Mouse (Mus musculus) liver, embryonic 14.5 days (tissue): Measurements from ENCODE around the gene Hoxb5. TPM values are rescaled to one million over a fixed set of nuclear protein-coding genes. Genes with fewer than 3 reads are reported as not detected.

ENCODE experiments used
- ATAC-seq: fragments of 200-750 bp; cut with Nextera tagmentation; 2 replicates; pipeline ENCODE4 v1.8.0; 2017; ENCODE audit warnings: moderate number of reproducible peaks, mild to moderate bottlenecking, moderate library complexity; ENCODE audit not compliant: insufficient read depth
- DNase-seq, 3 experiments: peaks; one replicate each; pipeline ENCODE4 v3.0.0-alpha.2; 2012 to 2013; ENCODE audit warnings: low read depth in 3 of 3, low spot score in 3 of 3
- H3K27ac ChIP-seq: fragments of 300-500 bp; sonication (generic); 2 replicates; pipeline ENCODE4 v1.5.1; 2014; ENCODE audit warnings: moderate library complexity, mild to moderate bottlenecking, control low read depth, inconsistent platforms
- H3K27me3 ChIP-seq: fragments of 300-500 bp; sonication (generic); 2 replicates; pipeline ENCODE4 v1.6.1; 2014; ENCODE audit warnings: mild to moderate bottlenecking, low read length, moderate library complexity; ENCODE audit not compliant: control insufficient read depth, insufficient read depth
- H3K36me3 ChIP-seq: fragments of 300-500 bp; sonication (generic); replicated peaks from 2 replicates; pipeline ENCODE4 v1.6.1; 2014; ENCODE audit warnings: low read depth; ENCODE audit not compliant: control insufficient read depth, insufficient read depth
- H3K4me1 ChIP-seq, 2 experiments: fragments of 200-500 bp in 1 of 2; fragments of 300-500 bp in 1 of 2; sonication (generic) in 1 of 2; replicated peaks; 2 replicates each; pipeline ENCODE4 v1.6.1; 2012 to 2014; ENCODE audit warnings: antibody characterized with exemption in 1 of 2, inconsistent platforms in 1 of 2, low read length in 1 of 2; ENCODE audit not compliant: control insufficient read depth in 2 of 2, insufficient read depth in 2 of 2
- H3K4me2 ChIP-seq: fragments of 300-500 bp; sonication (generic); 2 replicates; pipeline ENCODE4 v1.6.1; 2014; ENCODE audit warnings: low read depth, mild to moderate bottlenecking, control low read depth, moderate library complexity
- H3K4me3 ChIP-seq, 2 experiments: fragments of 200-500 bp in 1 of 2; fragments of 300-500 bp in 1 of 2; sonication (generic) in 1 of 2; 2 replicates each; pipeline ENCODE4 v1.5.1; 2012 to 2014; ENCODE audit warnings: low read depth in 2 of 2, low read length in 2 of 2, mild to moderate bottlenecking in 2 of 2, control low read depth in 1 of 2, inconsistent platforms in 1 of 2, moderate library complexity in 1 of 2; ENCODE audit not compliant: insufficient read depth in 1 of 2
- H3K9ac ChIP-seq: fragments of 300-500 bp; sonication (generic); replicated peaks from 2 replicates; pipeline ENCODE4 v1.6.1; 2014; ENCODE audit warnings: mild to moderate bottlenecking, control low read depth, moderate library complexity
- H3K9me3 ChIP-seq: fragments of 300-500 bp; sonication (generic); 2 replicates; pipeline ENCODE4 v1.6.1; 2016; ENCODE audit warnings: low read length, mixed read lengths; ENCODE audit not compliant: control insufficient read depth
- CTCF ChIP-seq: IDR thresholded peaks from 2 replicates; pipeline ENCODE4 v1.5.1; 2016; ENCODE audit warnings: antibody characterized with exemption, low read depth, control low read depth
- EP300 ChIP-seq: IDR thresholded peaks from 2 replicates; pipeline ENCODE4 v1.6.1; 2016; ENCODE audit warnings: antibody characterized with exemption, low read depth
- WGBS: fragments of 180-500 bp; shearing (Covaris S2); extraction: QIAGEN DNeasy Blood & Tissue Kit; methylation state at CpG from one replicate; pipeline ENCODE4 v1.1.7; 2014; ENCODE audit not compliant: insufficient replicate concordance; 5-methylcytosine and 5-hydroxymethylcytosine counted together
- polyA plus RNA-seq, 2 experiments: library from polyadenylated mRNA; depleted of rRNA in 1 of 2; stranded (reverse) in 1 of 2; unstranded in 1 of 2; fragments of >200 nt; fragmentation: Nextera tagmentation in 1 of 2; extraction: Ambion mirVana in 1 of 2; gene quantifications; 2 replicates each; pipeline versions ENCODE4 v1.2.1 to v1.2.3; 2012 to 2014

The Hoxb5 gene
- 0.23 and 0.32 TPM in 2 replicates for polyA plus RNA-seq (2012; rRNA removed)
- 0.06 and 0.24 TPM in 2 replicates for polyA plus RNA-seq (2014; fragmentation: Nextera tagmentation; extraction: Ambion mirVana)

- H3K9ac ChIP-seq: no peak within 1 kb of the TSS
- ATAC-seq (no peak), DNase-seq (no peak)
- no peaks in the 10 kb centered on the region for H3K9me3 ChIP-seq
- H3K36me3 ChIP-seq: no peaks in the 10 kb centered on the region
- TF ChIP-seq EP300 (no peak), CTCF (peak; percentile 79)
- H3K4me1 ChIP-seq: no peaks in the 10 kb centered on the region
- WGBS: under 1% methylated on average over 69 of the region's 69 CpGs
- H3K27me3 ChIP-seq: peaks cover 97% of the 10 kb centered on the region
- peak within 1 kb of the TSS; percentile 0 to 16; a peak in 3 of 4 replicates for H3K4me3 ChIP-seq
- H3K27ac ChIP-seq: no peak within 1 kb of the TSS
- peak within 1 kb of the TSS; percentile 29 for H3K4me2 ChIP-seq
These were observed at the start of gene Hoxb5 for GRCm38 (mm10) chr11:96303151-96304099. Hoxb5 (plus strand) TSS chr11:96303336.

DNA sequence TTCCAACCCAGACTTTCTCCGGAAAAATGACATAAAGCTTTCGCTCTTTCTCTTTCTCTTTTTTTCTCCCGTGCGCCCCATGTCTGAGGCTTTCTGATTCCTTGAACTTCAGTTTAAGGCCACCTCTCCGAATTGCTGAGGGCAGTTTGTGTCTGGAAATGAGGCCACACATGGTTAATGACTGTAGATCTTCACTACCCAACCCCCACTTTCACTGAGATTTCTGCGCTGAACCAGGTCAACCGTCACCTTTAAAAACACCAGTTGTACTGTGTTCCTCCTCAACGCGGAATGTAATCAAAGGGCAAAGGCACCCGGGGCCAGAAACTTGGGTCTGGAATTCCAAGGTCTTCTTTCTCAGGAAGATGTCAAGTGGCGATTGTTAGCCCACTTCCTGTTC lies 48.9 kb upstream of the Hoxb5 start:
- H3K4me1 ChIP-seq: no peaks in the 10 kb centered on the region
- no peak overlapping the region for H3K4me3 ChIP-seq
- TF ChIP-seq CTCF (no peak), EP300 (no peak)
- H3K27me3 ChIP-seq: peaks cover 93% of the 10 kb centered on the region
- no peak overlapping the region for H3K9ac ChIP-seq
- no peak overlapping the region for H3K27ac ChIP-seq
- no peaks in the 10 kb centered on the region for H3K36me3 ChIP-seq
- ATAC-seq (no peak), DNase-seq (no peak)
- no peaks in the 10 kb centered on the region for H3K9me3 ChIP-seq
- no peak overlapping the region for H3K4me2 ChIP-seq
- 3% methylated on average over 11 of the region's 11 CpGs for WGBS

DNA sequence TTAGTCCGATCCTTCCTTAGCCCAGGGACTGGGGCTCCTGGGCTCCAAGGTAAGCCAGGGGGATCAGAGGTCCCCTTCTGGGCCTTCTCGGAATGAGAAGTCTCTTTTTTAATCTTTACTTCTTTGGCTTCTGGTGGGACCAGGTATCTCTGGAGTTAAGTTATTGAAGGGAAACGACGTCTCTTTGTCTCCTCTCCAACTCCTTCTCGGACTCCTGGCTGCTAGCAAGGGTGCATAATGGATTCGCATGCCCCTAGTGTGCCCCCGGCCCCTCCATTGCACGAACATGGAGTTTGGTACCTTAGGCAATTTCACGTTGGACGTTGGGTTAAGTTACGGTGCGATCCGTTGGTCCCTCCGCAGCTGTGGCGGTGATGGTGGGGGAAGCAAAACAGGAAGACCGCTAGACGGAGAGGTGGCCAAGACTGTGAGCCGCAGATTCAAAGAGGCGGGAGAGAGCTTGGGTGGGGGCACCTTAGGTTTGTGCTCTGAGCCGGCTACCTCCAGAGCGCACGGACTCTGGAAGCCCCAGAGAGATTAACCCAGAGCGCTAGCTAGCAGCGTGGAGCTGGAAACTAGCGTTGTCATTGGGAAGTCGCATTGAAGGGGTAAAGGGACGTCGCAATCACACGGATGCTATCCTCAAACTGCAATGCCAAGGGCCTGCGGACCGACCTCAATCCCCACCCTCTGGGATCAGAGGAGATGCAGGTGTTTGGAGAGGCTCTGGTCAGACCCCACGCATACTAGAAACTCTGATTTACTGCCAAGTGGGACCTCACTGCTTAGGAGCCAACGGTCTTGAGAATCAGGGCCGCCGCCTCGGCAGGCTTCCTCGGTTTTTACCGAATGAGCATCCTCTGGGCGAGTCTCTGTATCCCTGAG lies 47.8 kb upstream of the Hoxb5 start:
- Histone ChIP-seq H3K4me1 (no peaks in the 10 kb centered on the region), H3K27me3 (peaks cover 94% of the 10 kb centered on the region), H3K4me2 (no peak overlapping the region), H3K9ac (no peak overlapping the region), H3K27ac (no peak overlapping the region), H3K36me3 (no peaks in the 10 kb centered on the region), H3K9me3 (no peaks in the 10 kb centered on the region), H3K4me3 (no peak overlapping the region)
- ATAC-seq: no peak
- DNase-seq: no peak
- WGBS: 2% methylated on average over 39 of the region's 39 CpGs
- TF ChIP-seq EP300: no peak
- TF ChIP-seq CTCF: no peak

- ATAC-seq: no peak
- TF ChIP-seq EP300: no peak
- no peak for TF ChIP-seq CTCF
- 4% methylated on average over 14 of the region's 14 CpGs for WGBS
- Histone ChIP-seq H3K9ac (no peak overlapping the region), H3K9me3 (no peaks in the 10 kb centered on the region), H3K36me3 (no peaks in the 10 kb centered on the region), H3K27me3 (peaks cover 94% of the 10 kb centered on the region), H3K27ac (no peak overlapping the region), H3K4me1 (no peaks in the 10 kb centered on the region), H3K4me2 (no peak overlapping the region), H3K4me3 (no peak overlapping the region)
- no peak for DNase-seq
These were observed 47.1 kb upstream of the Hoxb5 start for GRCm38 (mm10) chr11:96255996-96256445.

DNA sequence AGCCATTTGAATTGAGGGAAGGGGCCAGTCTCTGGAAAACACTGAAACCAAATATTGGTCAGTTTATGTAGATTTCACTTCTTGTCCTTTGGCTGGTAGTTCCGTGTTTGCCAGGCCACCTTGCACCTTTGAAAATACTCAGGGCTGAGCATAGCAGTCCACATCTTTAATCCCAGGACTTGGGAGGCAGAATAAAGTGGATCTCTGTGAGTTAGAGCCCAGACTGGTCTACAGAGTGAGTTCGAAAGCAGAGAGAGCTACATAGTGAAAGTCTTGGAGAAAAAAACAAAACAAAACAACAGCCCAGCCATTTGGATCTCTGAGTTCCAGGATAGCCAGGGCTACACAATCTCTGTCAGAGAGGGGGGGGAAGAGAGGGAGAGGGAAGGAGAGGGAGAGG lies 46.0 kb upstream of the Hoxb5 start:
- WGBS: 15% methylated on average over 2 of the region's 2 CpGs
- H3K4me2 ChIP-seq: no peak overlapping the region
- no peak for ATAC-seq
- no peaks in the 10 kb centered on the region for H3K9me3 ChIP-seq
- no peak for DNase-seq
- no peak overlapping the region for H3K9ac ChIP-seq
- TF ChIP-seq CTCF: no peak
- no peak for TF ChIP-seq EP300
- no peak overlapping the region for H3K4me3 ChIP-seq
- H3K27ac ChIP-seq: no peak overlapping the region
- peaks cover 94% of the 10 kb centered on the region for H3K27me3 ChIP-seq
- H3K4me1 ChIP-seq: no peaks in the 10 kb centered on the region
- H3K36me3 ChIP-seq: no peaks in the 10 kb centered on the region
